Mouse (Mus musculus) right cerebral cortex, postnatal 4 days (tissue): ENCODE measurements around the gene Cdc42bpg.

Experiments used
- DNase-seq: peaks from one replicate; pipeline ENCODE4 v3.0.0-alpha.2; 2022

Gene Cdc42bpg

GRCm38 (mm10) chr19:6352107-6352505 is 45.9 kb downstream of the Cdc42bpg start:
- no peak for DNase-seq

DNA sequence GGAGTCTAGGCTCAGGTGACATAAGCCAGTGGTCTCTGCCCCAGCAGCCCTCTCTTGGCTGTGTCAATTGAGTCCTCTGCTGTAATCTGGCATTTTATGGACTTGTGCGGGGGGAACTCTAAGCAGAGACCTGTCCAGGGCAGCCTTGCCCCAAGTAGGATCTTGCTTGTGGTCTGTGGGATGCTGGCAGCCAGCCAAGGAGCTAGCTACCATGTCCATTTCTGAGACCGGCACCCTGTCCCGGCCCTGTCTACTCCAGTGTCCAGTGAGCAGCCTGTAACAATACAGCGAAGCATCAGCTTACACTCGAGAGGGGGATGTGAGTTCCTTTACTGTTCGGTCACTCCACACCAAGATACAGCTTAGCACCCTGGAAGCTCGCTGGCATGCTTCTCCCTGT is 47.8 kb downstream of the Cdc42bpg start:
- DNase-seq: no peak

- no peak for DNase-seq
Observed at GRCm38 (mm10) chr19:6361291-6361690, 55.0 kb downstream of the Cdc42bpg start.

DNA sequence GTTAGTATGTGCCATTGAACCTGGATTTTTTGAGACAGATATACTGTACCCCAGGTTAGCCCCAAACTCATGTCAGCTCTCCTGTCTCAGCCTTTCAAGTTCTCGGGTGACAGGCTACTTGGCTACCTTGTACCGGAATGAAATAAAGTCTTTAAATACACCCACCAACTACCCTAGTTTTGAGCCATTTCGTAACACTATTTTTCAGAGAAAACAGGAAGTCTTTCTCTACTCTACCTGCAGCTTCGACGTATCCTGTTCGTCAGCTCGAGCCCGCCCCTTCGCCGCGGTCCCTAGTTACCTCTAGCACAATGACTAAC is 56.8 kb downstream of the Cdc42bpg start:
- DNase-seq: no peak

DNA sequence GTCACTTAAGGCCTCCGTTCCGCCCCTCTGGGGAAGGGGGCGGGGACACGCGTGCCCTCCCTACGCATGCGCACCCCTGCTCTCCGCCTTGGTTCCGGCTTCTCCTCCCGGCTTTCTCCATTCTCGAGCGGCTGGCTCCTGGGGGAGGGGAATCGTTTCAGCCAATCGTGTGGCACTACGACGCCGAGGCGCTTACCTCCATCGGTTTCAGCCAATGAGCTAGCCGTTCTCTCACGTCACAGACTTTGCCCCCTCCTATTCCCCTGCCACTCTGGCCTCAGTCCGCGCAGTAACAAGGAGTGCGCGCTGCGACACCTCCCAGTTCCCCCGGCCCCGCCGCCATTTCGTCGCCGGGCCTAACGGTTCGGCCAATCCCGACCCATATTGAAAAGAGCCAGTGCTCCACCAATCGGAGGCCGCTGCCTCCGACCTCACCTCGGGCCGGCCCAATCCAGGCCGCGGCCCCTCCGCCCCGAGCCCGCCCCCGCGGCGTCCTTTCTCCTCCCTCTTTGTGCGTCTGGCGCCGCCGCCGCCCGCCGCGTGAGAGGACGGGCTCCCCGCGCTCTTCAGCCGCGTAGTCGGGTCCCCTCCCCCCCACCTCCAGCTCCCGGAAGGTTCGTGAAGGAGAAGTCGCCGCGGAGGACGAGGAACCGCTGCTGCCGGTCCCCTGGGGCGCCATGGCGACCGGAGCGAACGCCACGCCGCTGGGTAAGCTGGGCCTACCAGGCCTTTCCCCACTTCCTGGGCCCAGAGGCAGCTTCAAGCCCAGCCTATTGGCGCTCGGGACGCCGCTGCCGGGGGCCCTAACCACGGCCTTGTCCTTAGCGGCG is 57.4 kb downstream of the Cdc42bpg start, which contains the start of gene Sf1:
Sf1 (plus strand) TSS at position 280 of the 830 bp plus-strand sequence.
- peak; percentile 99 for DNase-seq

DNA sequence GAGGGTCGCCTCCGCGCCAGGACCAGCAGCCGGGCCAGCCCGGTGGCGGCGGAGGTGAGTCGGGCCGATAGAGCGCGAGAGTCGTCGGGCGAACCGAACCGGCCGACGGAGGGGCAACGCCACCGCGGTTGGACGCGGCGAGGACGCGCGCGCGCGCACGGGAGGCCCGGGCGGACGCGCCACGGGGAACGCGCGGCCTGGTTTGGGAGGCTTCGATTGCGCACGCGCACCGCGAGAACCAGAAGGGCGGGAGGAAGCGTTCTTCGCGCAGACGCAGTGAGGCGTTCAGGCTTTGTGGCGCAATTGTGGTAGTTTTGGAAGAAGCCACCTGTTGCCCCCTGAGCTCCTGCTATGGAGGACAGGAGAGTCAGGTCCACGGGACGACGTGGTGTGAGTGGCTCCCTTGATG is 58.1 kb downstream of the Cdc42bpg start:
- DNase-seq: peak; percentile 95

DNA sequence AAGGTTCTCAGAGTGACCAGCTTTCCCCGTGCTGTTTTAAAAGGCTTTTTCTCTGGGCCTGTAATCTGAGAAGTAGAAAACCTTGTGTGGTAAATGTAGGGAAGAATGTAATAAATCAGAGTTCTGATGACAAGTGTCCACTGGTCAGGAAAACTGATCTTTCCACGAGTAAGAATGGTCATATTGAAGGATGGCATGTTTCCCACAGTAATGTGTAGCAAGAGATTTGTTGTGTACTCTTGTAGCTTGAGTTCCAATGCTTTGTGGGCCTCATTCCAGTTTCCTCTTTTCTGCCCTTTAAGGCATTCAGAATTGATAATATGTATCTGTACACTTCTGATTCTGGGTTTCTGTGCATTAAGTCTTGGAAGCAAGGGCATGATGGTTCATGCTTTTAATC is 58.6 kb downstream of the Cdc42bpg start:
- DNase-seq: no peak

GRCm38 (mm10) chr19:6370175-6370574 is 63.9 kb downstream of the Cdc42bpg start:
- DNase-seq: no peak

DNA sequence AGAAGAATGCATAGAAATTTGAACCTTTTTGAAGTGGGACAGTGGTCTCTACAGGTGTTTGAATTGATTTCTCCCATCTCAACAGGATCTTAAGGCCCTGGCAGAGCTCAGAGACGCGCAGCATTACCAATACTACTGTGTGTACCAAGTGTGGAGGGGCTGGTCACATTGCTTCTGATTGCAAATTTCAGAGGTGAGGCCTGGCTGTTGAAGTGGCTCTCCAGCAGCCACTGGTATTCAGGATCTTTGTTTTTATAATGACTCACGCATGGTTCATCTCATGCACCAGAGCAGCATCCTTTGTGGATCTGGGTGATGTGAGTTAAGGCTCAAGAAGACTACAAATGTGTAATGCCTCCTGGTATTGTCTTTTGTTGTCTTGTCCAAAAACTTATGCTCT is 66.2 kb downstream of the Cdc42bpg start:
- DNase-seq: no peak

DNA sequence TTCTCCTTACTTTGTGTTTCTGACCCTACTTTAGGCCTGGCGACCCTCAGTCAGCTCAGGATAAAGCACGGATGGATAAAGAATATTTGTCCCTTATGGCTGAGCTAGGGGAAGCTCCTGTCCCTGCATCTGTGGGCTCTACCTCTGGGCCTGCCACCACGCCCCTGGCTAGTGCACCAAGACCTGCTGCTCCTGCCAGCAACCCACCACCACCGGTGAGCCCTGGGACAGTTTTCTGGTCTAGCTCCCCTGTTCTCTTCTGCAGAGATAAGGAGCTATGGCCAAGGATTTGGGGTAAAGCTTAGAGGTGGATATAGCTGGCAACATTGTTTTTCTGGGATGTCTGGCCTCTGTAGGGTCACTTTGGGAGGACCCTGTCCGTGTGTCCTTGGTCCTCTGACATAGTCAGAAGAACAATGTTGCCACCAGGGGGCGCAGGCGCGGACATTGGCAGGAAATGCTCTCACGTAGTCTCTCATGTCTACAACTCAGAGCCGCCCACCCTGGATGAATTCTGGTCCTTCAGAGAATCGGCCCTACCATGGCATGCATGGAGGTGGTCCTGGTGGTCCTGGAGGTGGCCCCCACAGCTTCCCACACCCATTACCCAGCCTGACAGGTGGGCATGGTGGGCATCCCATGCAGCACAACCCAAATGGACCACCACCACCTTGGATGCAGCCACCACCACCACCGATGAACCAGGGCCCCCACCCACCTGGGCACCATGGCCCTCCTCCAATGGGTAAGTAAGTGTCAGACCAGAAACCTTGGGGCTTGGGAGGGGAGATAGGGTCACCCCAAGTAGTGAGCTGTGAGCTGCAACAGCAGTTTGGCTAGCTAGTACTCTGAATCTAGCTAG is 67.5 kb downstream of the Cdc42bpg start:
- DNase-seq: peak; percentile 96

DNA sequence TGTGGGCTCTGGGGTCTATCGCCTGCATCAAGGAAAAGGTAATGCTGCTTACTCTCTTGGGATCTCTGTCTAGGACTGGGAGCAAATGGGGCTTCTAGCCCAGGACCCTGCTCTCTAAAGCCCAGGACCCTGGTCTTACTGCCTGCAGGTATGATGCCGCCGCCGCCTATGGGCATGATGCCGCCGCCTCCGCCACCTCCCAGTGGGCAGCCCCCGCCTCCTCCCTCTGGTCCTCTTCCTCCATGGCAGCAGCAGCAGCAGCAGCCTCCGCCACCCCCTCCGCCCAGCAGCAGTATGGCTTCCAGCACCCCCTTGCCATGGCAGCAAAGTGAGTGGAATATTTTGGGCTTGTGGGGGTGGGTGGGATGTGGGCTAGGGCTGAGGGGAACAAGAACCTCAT is 68.3 kb downstream of the Cdc42bpg start:
- no peak for DNase-seq
